Mouse (Mus musculus) spleen, adult 2 months (tissue): Measurements from ENCODE around the gene 5730409E04Rik.

Experiments
- CTCF ChIP-seq: fragments of 200-500 bp; IDR thresholded peaks from 2 replicates; pipeline ENCODE4 v1.5.1; 2011; ENCODE audit warnings: mild to moderate bottlenecking, inconsistent platforms; ENCODE audit not compliant: insufficient read depth, insufficient read length, insufficient replicate concordance; ENCODE audit errors: extremely low read depth
- POLR2A ChIP-seq: fragments of 200-500 bp; IDR thresholded peaks from 2 replicates; pipeline ENCODE4 v1.6.1; 2011; ENCODE audit warnings: low read depth, low read length, inconsistent platforms

GRCm38 (mm10) chr4:126567243-126567642, 42.4 kb upstream of the 5730409E04Rik start:
- TF ChIP-seq CTCF (no peak), POLR2A (no peak)
